12 mouse cellular contexts compared by ENCODE assay signal in the genomic region with DNA sequence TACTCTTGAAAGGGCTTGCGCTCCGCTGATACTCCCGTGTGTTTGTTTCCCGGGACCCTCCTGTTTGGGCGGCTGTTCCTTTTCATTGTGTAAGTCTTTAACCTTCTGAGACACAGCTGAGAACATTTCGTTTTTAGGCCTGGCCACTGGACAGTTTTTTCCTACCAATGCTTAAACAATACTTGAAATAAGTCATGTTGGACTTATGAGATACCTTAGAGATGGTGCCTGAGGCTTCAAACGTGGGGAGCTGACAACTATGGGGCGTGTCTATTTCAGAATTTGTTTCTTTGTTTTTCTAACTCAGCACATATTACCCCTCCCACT.
A peak's percentile ranks its signal among the peaks of the same experiment; 100 is the strongest.
DNase-seq lines count a peak whose midpoint lies in the region; ATAC-seq and TF ChIP-seq lines count a peak whose summit lies in the region.
"Had no signal": no experiment of that assay in that cellular context is flagged by ENCODE, and none has a peak within 500 bp of the region (broad histone marks: within the 10 kb centered on the region; RNA-seq: fewer than 3 reads in every experiment).

No protein-coding gene starts in this region.

- intact Hi-C loops in left cerebral cortex, adult 2 months (cut with DNase I), result no loop called here

- no peak overlapping the region for H3K9ac ChIP-seq in heart, embryonic 11.5 days (ENCODE audit: low read depth, low read length)
- no peak overlapping the region for H3K9ac ChIP-seq in liver, postnatal 0 days (replicated peaks)

- 40% methylated on average over 8 of the region's 8 CpGs for WGBS in heart, embryonic 11.5 days (ENCODE audit: insufficient replicate concordance)
- WGBS in hindbrain, embryonic 10.5 days, result 21% methylated on average over 8 of the region's 8 CpGs
- WGBS in liver, postnatal 0 days (ENCODE audit: insufficient replicate concordance), result 39% methylated on average over 8 of the region's 8 CpGs

- no peaks in the 10 kb centered on the region for H3K36me3 ChIP-seq in heart, embryonic 11.5 days (ENCODE audit: control insufficient read depth, insufficient read depth, low read length)
- no peaks in the 10 kb centered on the region for H3K36me3 ChIP-seq in E14TG2a.4 (ENCODE audit: insufficient read depth, low read length)
- no peaks in the 10 kb centered on the region for H3K36me3 ChIP-seq in hindbrain, embryonic 10.5 days
- H3K36me3 ChIP-seq in liver, postnatal 0 days (replicated peaks; ENCODE audit: insufficient read depth, low read length), result no peaks in the 10 kb centered on the region

- no peaks in the 10 kb centered on the region for H3K4me1 ChIP-seq in heart, embryonic 11.5 days (ENCODE audit: control insufficient read depth, insufficient read depth, low read length)
- H3K4me1 ChIP-seq in E14TG2a.4 (replicated peaks; ENCODE audit: low read depth, low read length), result peaks cover 80% of the 10 kb centered on the region
- H3K4me1 ChIP-seq in hindbrain, embryonic 10.5 days (replicated peaks), result peaks cover 41% of the 10 kb centered on the region
- no peaks in the 10 kb centered on the region for H3K4me1 ChIP-seq in liver, postnatal 0 days (ENCODE audit: insufficient read depth)

- no peak overlapping the region for H3K27ac ChIP-seq in heart, embryonic 11.5 days (ENCODE audit: low read depth, low read length)
- H3K27ac ChIP-seq in hindbrain, embryonic 10.5 days, result peak overlapping the region; percentile 81
- H3K27ac ChIP-seq in liver, postnatal 0 days (ENCODE audit: low read depth), result no peak overlapping the region
- H3K27ac ChIP-seq in left cerebral cortex, adult 2 months, result no peak overlapping the region
- H3K27ac ChIP-seq: macrophage had no signal

- peak overlapping the region; percentile 66 for H3K4me2 ChIP-seq in heart, embryonic 11.5 days
- H3K4me2 ChIP-seq in liver, postnatal 0 days (ENCODE audit: low read depth, low read length), result 0 out of 2 replicates have a peak overlapping the region, but pooled peaks have one; percentile 16

- H3K4me3 ChIP-seq in heart, embryonic 11.5 days (ENCODE audit: low read depth, low read length), result peak overlapping the region; percentile 31; the same call in 1 of the 2 replicates
- peak overlapping the region; percentile 17 for H3K4me3 ChIP-seq in E14TG2a.4 (replicated peaks; ENCODE audit: low read length)
- peak overlapping the region; percentile 38 for H3K4me3 ChIP-seq in hindbrain, embryonic 10.5 days
- no peak overlapping the region for H3K4me3 ChIP-seq in liver, postnatal 0 days (ENCODE audit: low read depth, low read length)
- H3K4me3 ChIP-seq in left cerebral cortex, adult 2 months, result no peak overlapping the region

- DNase-seq in heart, adult 18-20 months, result no peak
- DNase-seq in hindbrain, embryonic 10.5 days (ENCODE audit: low spot score), result no peak
- no peak for DNase-seq in liver, postnatal 0 days
- DNase-seq in left cerebral cortex, adult 2 months (ENCODE audit: extremely low spot score in 1 of 2, low spot score in 2 of 2), result no peak
- DNase-seq in layer of hippocampus, postnatal 36 days, result no peak
- DNase-seq in urinary bladder, postnatal 10 days (ENCODE audit: low spot score), result no peak
- DNase-seq: adrenal gland, postnatal 14 days; cerebellum, postnatal 10 days had no signal

- H3K9me3 ChIP-seq in heart, embryonic 11.5 days (replicated peaks; ENCODE audit: control insufficient read depth, low read length), result no peaks in the 10 kb centered on the region
- peaks cover 3% of the 10 kb centered on the region; the same call in 1 of the 2 replicates for H3K9me3 ChIP-seq in E14TG2a.4 (ENCODE audit: low read length)
- no peaks in the 10 kb centered on the region for H3K9me3 ChIP-seq in hindbrain, embryonic 10.5 days
- H3K9me3 ChIP-seq in liver, postnatal 0 days (ENCODE audit: low read length), result no peaks in the 10 kb centered on the region

- no peak for TF ChIP-seq CTCF in E14TG2a.4 (conservative IDR thresholded peaks at IDR 0.05; ENCODE audit: low read length)
- no peak for TF ChIP-seq CTCF in liver, postnatal 0 days (IDR thresholded peaks at IDR 0.05; ENCODE audit: low read depth)
- no peak for TF ChIP-seq CTCF in left cerebral cortex, adult 2 months (IDR thresholded peaks at IDR 0.05)

- H3K27me3 ChIP-seq in heart, embryonic 11.5 days (ENCODE audit: control insufficient read depth, insufficient read depth, low read length), result peaks cover 4% of the 10 kb centered on the region; the same call in 1 of the 2 replicates
- peaks cover 24% of the 10 kb centered on the region for H3K27me3 ChIP-seq in E14TG2a.4 (ENCODE audit: insufficient read depth, low read length)
- H3K27me3 ChIP-seq in hindbrain, embryonic 10.5 days (ENCODE audit: insufficient read depth, poor library complexity, severe bottlenecking), result peaks cover 53% of the 10 kb centered on the region
- H3K27me3 ChIP-seq in liver, postnatal 0 days (ENCODE audit: insufficient read depth, low read length), result no peaks in the 10 kb centered on the region

- ATAC-seq in heart, embryonic 11.5 days (replicated peaks; ENCODE audit: insufficient number of reproducible peaks, low FRiP score, low TSS enrichment), result no peak
- ATAC-seq in liver, postnatal 0 days, result no peak
- ATAC-seq: inflammation-experienced regulatory T-cells, adult 6 months had no signal

- TF ChIP-seq EP300 in liver, postnatal 0 days (IDR thresholded peaks at IDR 0.05; ENCODE audit: low read depth), result no peak

Comparison
In these comparisons a context has a peak if more than half of its experiments do, and no peak if none do; other contexts are left out.
1. H3K4me3 ChIP-seq: peak in heart, embryonic 11.5 days (single experiment), E14TG2a.4 (single experiment) and hindbrain, embryonic 10.5 days (single experiment); none in liver, postnatal 0 days (single experiment) and left cerebral cortex, adult 2 months (single experiment).